Mouse (Mus musculus) hindbrain, embryonic 11.5 days (tissue): ENCODE data around the gene Gart. TPM values are rescaled to one million over a fixed set of nuclear protein-coding genes. Genes with fewer than 3 reads are reported as not detected.

Experiments used
- ATAC-seq: fragments of 200-750 bp; cut with Nextera tagmentation; 2 replicates; pipeline ENCODE4 v1.8.0; 2017; ENCODE audit warnings: mild to moderate bottlenecking, moderate TSS enrichment, moderate library complexity; ENCODE audit not compliant: low FRiP score
- DNase-seq: peaks from one replicate; pipeline ENCODE4 v3.0.0-alpha.2; 2015; ENCODE audit warnings: low spot score
- H3K27ac ChIP-seq: fragments of 300-500 bp; sonication (generic); 2 replicates; pipeline ENCODE4 v1.5.1; 2014; ENCODE audit warnings: mild to moderate bottlenecking, low read depth, low read length
- H3K27me3 ChIP-seq: fragments of 300-500 bp; sonication (generic); 2 replicates; pipeline ENCODE4 v1.6.1; 2014; ENCODE audit warnings: mild to moderate bottlenecking, low read length, moderate library complexity, mixed read lengths; ENCODE audit not compliant: control insufficient read depth, insufficient read depth
- H3K36me3 ChIP-seq: fragments of 300-500 bp; sonication (generic); 2 replicates; pipeline ENCODE4 v1.6.1; 2014; ENCODE audit warnings: mild to moderate bottlenecking, low read length, moderate library complexity, mixed read lengths; ENCODE audit not compliant: control insufficient read depth, insufficient read depth
- H3K4me1 ChIP-seq: fragments of 300-500 bp; sonication (generic); replicated peaks from 2 replicates; pipeline ENCODE4 v1.6.1; 2014; ENCODE audit warnings: low read length, mixed read lengths; ENCODE audit not compliant: control insufficient read depth, insufficient read depth
- H3K4me2 ChIP-seq: fragments of 300-500 bp; sonication (generic); replicated peaks from 2 replicates; pipeline ENCODE4 v1.6.1; 2014; ENCODE audit warnings: mild to moderate bottlenecking, low read depth, low read length
- H3K4me3 ChIP-seq: fragments of 300-500 bp; sonication (generic); 2 replicates; pipeline ENCODE4 v1.5.1; 2014; ENCODE audit warnings: low read depth, low read length
- H3K9ac ChIP-seq: fragments of 300-500 bp; sonication (generic); 2 replicates; pipeline ENCODE4 v1.6.1; 2014; ENCODE audit warnings: low read depth, low read length
- H3K9me3 ChIP-seq: fragments of 300-500 bp; sonication (generic); 2 replicates; pipeline ENCODE4 v1.6.1; 2016; ENCODE audit warnings: low read length; ENCODE audit not compliant: control insufficient read depth
- WGBS: fragments of 180-500 bp; shearing (Covaris S2); extraction: QIAGEN DNeasy Blood & Tissue Kit; methylation state at CpG from one replicate; pipeline ENCODE4 v1.1.7; 2014; 5-methylcytosine and 5-hydroxymethylcytosine counted together
- polyA plus RNA-seq: library from polyadenylated mRNA; unstranded; fragments of >200 nt; fragmentation: Nextera tagmentation; extraction: Ambion mirVana; gene quantifications from 2 replicates; pipeline ENCODE4 v1.2.1, GENCODE M21; 2014

Gene Gart
- polyA plus RNA-seq, 1 experiment from 2014 or later = 82.5 TPM

- ATAC-seq (no peak), DNase-seq (no peak)
- no peaks in the 10 kb centered on the region for H3K9me3 ChIP-seq
- no peak overlapping the region for H3K4me3 ChIP-seq
- H3K27me3 ChIP-seq = no peaks in the 10 kb centered on the region
- H3K4me2 ChIP-seq = no peak overlapping the region
- H3K4me1 ChIP-seq = no peaks in the 10 kb centered on the region
- WGBS = 92% methylated on average over 5 of the region's 5 CpGs
- H3K36me3 ChIP-seq = no peaks in the 10 kb centered on the region
- H3K9ac ChIP-seq = no peak overlapping the region
- no peak overlapping the region for H3K27ac ChIP-seq
Observed at GRCm38 (mm10) chr16:91585617-91586016, 61.1 kb downstream of the Gart start.

GRCm38 (mm10) chr16:91582307-91582706 is 64.4 kb downstream of the Gart start:
- no peaks in the 10 kb centered on the region for H3K9me3 ChIP-seq
- DNase-seq (peak; percentile 59), ATAC-seq (no peak)
- H3K4me2 ChIP-seq = no peak overlapping the region
- H3K27me3 ChIP-seq = no peaks in the 10 kb centered on the region
- 83% methylated on average over 2 of the region's 2 CpGs for WGBS
- H3K4me1 ChIP-seq = no peaks in the 10 kb centered on the region
- H3K36me3 ChIP-seq = no peaks in the 10 kb centered on the region
- no peak overlapping the region for H3K9ac ChIP-seq
- no peak overlapping the region for H3K27ac ChIP-seq
- H3K4me3 ChIP-seq = no peak overlapping the region

- DNase-seq (no peak), ATAC-seq (no peak)
- Histone ChIP-seq H3K27me3 (no peaks in the 10 kb centered on the region), H3K4me2 (no peak overlapping the region), H3K27ac (no peak overlapping the region), H3K4me3 (no peak overlapping the region), H3K36me3 (no peaks in the 10 kb centered on the region), H3K9me3 (no peaks in the 10 kb centered on the region), H3K9ac (no peak overlapping the region), H3K4me1 (no peaks in the 10 kb centered on the region)
- 86% methylated on average over 14 of the region's 14 CpGs for WGBS
Observed at GRCm38 (mm10) chr16:91578980-91579720, 67.6 kb downstream of the Gart start.

GRCm38 (mm10) chr16:91575151-91575550 is 71.6 kb downstream of the Gart start:
- H3K4me2 ChIP-seq = no peak overlapping the region
- no peaks in the 10 kb centered on the region for H3K27me3 ChIP-seq
- no peak overlapping the region for H3K4me3 ChIP-seq
- 83% methylated on average over 13 of the region's 13 CpGs for WGBS
- no peak overlapping the region for H3K9ac ChIP-seq
- ATAC-seq (no peak), DNase-seq (no peak)
- H3K27ac ChIP-seq = no peak overlapping the region
- no peaks in the 10 kb centered on the region for H3K36me3 ChIP-seq
- H3K9me3 ChIP-seq = no peaks in the 10 kb centered on the region
- H3K4me1 ChIP-seq = no peaks in the 10 kb centered on the region

Other genes starting within 250 kb of the Gart start
- gene Il10rb, start 240.8 kb downstream of the Gart start, polyA plus RNA-seq = 8.6 and 9.0 TPM in 2 replicates
- gene Ifnar1, start 161.7 kb downstream of the Gart start, polyA plus RNA-seq = 51.6 and 52.9 TPM in 2 replicates
- gene Ifngr2, start 99.9 kb downstream of the Gart start, polyA plus RNA-seq = 35.1 and 36.8 TPM in 2 replicates
- gene Tmem50b, start 49.2 kb downstream of the Gart start, polyA plus RNA-seq = 54.7 and 55.9 TPM in 2 replicates
- gene Dnajc28, start 27.9 kb downstream of the Gart start, polyA plus RNA-seq = 5.6 and 6.1 TPM in 2 replicates
- 141 and 180 TPM in 2 replicates for gene Son, start 554 bp upstream of the Gart start, polyA plus RNA-seq
- 33.4 and 38.5 TPM in 2 replicates for gene Donson, start 41.8 kb upstream of the Gart start, polyA plus RNA-seq
- gene Cryzl1, start 82.0 kb upstream of the Gart start, polyA plus RNA-seq = 75.6 and 93.4 TPM in 2 replicates
- gene Itsn1, start 82.3 kb upstream of the Gart start, polyA plus RNA-seq = 61.1 and 61.7 TPM in 2 replicates